Mouse (Mus musculus): ENCODE measurements around the gene Irf2bp1.
A peak's percentile ranks its signal among the peaks of the same experiment; 100 is the strongest.

Irf2bp1 gene

GRCm38 (mm10) chr7:19003902-19004630 lies at the start of gene Irf2bp1:
Irf2bp1 (plus strand) TSS chr7:19004044.
- DNase-seq (ENCODE audit: low spot score) = peak; percentile 97

DNA sequence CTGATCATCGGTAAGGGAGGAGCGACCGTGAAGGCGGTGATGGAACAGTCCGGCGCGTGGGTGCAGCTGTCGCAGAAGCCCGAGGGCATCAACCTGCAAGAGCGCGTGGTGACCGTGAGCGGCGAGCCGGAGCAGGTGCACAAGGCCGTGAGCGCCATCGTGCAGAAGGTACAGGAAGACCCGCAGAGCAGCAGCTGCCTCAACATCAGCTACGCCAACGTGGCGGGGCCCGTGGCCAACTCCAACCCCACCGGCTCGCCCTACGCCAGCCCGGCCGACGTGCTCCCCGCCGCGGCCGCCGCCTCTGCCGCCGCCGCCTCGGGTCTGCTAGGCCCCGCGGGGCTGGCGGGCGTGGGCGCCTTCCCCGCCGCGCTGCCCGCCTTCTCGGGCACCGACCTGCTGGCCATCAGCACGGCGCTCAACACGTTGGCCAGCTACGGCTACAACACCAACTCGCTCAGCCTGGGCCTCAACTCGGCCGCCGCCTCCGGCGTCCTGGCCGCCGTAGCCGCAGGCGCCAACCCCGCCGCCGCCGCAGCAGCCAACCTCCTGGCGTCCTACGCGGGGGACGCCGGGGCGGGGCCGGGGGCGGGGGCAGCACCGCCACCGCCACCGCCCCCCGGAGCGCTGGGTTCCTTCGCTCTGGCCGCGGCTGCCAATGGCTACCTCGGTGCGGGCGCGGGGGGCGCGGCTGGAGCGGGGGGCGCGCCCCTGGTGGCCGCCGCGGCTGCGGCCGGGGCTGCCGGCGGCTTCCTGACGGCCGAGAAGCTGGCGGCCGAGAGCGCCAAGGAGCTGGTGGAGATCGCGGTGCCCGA lies 46.1 kb upstream of the Irf2bp1 start:
- peak; percentile 63 for DNase-seq (ENCODE audit: low spot score)

DNA sequence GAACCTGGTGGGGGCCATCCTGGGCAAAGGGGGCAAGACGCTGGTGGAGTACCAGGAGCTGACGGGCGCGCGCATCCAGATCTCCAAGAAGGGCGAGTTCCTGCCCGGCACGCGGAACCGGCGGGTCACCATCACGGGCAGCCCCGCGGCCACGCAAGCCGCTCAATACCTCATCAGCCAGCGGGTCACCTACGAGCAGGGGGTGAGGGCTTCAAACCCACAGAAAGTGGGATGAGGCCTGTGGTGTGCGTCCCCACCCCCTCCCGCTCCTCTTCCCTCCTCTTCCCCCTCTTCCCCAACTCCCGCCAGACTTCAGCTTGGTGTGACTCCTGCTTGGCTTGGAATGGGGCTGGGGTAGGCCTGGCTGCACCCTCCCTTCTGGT lies 45.5 kb upstream of the Irf2bp1 start:
- no peak for DNase-seq (ENCODE audit: low spot score)

DNA sequence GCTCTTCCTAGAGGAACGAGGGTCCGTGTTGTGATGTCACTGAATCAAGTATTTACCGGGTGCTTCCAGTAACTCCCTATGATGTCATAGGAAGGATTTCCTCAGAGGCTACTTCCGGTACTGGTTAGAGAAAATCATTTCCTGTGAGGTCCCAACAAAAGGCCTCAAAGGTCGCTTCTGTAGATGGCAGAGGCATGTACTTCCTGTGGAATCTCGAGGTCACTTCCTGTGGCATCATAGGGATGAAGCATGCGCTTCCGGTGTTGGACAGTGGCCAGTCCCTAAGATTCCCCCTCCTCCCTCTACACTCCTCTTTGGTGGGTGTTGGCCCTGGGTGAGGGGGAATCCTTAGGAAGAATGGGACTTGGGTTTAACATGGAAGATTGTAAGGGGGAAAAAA lies 44.4 kb upstream of the Irf2bp1 start:
- DNase-seq (ENCODE audit: low spot score) = peak; percentile 41

- peak; percentile 56 for DNase-seq (ENCODE audit: low spot score)
Observed at GRCm38 (mm10) chr7:18962171-18962792, 41.6 kb upstream of the Irf2bp1 start.

- DNase-seq (ENCODE audit: low spot score) = no peak
Observed at GRCm38 (mm10) chr7:18962795-18963194, 41.0 kb upstream of the Irf2bp1 start.

- no peak for DNase-seq (ENCODE audit: low spot score)
Observed at GRCm38 (mm10) chr7:18963294-18963843, 40.5 kb upstream of the Irf2bp1 start.

DNA sequence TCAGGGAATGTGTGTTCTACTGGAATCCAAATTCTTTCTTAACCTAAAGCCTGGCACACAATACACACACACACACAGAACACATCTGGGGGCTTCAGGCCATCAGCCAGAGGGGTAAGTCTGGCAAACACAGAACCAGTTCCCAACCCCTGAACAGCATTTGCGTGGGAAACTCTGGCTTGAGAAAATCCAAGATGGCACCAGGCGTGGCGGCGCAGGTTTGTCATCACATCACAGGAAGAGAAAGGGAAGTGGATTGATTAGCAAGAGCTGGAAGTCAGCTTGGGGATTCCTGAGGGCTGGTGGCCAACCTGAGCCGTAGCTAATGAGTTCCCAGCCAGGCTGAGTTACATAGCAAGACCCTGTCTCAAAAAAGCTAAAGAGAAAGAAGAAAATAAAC lies 38.5 kb upstream of the Irf2bp1 start:
- no peak for DNase-seq (ENCODE audit: low spot score)

- DNase-seq (ENCODE audit: low spot score) = peak; percentile 50
Observed at GRCm38 (mm10) chr7:18967603-18968002, 36.2 kb upstream of the Irf2bp1 start.

DNA sequence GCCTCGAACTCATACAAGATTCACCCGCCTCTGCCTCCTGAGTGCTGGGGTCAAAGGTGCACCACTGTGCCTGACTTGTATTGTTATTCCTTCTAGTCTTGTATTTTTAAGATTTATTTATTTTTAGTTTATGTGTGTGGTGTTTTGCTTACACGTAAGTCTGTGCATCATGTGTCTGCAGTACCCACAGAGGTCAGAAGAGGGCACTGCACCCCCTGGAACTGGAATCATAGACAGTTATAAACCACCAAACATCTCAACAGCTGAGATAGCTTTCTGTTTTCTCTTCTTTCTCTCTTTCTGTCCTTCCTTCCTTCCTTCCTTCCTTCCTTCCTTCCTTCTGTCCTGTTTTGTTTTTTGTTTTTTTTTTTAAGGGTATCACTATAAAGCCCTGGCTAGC lies 32.9 kb upstream of the Irf2bp1 start:
- no peak for DNase-seq (ENCODE audit: low spot score)

DNA sequence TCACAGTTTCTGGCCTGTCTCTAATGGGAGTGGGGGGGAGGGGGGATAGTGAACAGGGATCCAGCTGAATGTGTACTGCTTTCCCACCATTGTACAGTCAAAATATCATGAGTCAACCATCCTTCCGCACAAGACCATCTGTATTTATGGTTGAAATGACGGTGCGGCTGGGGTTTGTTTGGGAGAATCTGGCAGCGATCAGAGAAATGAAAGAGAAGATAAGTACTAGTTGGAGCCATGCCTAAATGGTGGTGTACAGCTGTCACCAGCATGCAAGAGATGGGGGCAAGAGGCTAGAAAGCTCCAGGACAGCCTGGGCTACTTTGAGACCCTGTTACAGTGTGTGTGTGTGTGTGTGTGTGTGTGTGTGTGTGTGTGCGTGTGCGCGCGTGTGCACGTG lies 25.5 kb upstream of the Irf2bp1 start:
- no peak for DNase-seq (ENCODE audit: low spot score)

- no peak for DNase-seq (ENCODE audit: low spot score)
Observed at GRCm38 (mm10) chr7:18986503-18986902, 17.3 kb upstream of the Irf2bp1 start.

DNA sequence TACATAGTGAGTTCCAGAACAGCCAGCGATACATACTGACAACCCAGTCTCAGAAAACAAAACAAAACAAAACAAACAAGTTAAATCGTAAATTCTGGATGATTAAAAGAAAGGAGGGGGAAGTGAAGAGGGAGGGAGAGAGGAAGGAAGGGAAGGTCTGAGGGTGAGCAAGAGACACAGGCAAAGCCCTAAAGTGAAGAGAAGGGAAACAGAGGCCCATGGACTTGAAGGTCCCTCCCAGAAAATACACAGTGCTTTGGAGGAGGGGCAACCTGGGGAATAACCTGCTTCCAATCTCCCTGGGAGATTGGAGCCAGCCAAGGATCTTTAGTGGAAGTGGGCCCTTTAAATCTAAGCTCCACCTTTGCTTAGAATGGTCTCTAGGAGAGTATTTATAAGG lies 16.7 kb upstream of the Irf2bp1 start, which contains the start of gene Nanos2:
Gene Nanos2, plus strand, starts transcription at position 301 of the 400 bp plus-strand sequence.
- no peak for DNase-seq (ENCODE audit: low spot score)

- DNase-seq (ENCODE audit: low spot score) = no peak
Observed at GRCm38 (mm10) chr7:18987747-18988146, 16.1 kb upstream of the Irf2bp1 start.

- no peak for DNase-seq (ENCODE audit: low spot score)
Observed at GRCm38 (mm10) chr7:18988780-18989179, 15.1 kb upstream of the Irf2bp1 start.

GRCm38 (mm10) chr7:18989995-18990394 lies 13.8 kb upstream of the Irf2bp1 start:
- peak; percentile 45 for DNase-seq (ENCODE audit: low spot score)

DNA sequence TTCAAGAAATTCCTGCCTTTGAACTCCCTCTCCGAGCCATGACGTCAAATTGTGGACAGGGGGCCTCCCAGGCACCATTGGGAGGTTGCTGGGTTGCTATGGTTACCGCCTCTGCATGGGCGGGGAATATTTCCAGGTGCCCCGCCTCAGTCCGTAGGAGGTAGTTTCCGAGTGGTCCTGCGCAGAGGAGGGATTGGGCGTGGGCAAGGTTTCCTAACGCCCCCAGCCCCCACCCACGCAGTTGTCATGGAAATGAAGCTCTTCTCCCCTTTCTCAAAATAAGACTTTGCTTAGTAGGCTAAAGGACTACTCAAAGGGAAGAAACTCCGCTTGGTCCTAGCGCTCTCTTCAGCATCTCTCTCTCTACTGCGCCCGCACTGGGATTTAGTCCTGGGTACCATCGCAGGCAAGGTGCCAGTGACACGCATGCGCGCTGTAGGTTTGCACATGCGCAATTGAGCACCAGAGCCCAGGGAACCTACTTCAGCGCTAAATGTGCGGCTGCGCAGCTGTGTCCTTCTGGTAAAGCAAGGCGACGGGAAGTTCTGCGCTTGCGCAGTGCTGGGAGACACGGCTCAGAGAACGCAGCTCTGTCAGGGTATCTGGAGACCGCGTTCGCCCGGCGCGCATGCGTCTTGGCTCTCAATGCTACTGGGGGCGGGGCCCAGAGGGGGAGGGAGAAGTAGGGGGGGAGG lies 13.1 kb upstream of the Irf2bp1 start, which contains the start of gene Mypop:
Gene Mypop, plus strand, starts transcription at position 645 of the 695 bp plus-strand sequence.
- DNase-seq (ENCODE audit: low spot score) = peak; percentile 100

DNA sequence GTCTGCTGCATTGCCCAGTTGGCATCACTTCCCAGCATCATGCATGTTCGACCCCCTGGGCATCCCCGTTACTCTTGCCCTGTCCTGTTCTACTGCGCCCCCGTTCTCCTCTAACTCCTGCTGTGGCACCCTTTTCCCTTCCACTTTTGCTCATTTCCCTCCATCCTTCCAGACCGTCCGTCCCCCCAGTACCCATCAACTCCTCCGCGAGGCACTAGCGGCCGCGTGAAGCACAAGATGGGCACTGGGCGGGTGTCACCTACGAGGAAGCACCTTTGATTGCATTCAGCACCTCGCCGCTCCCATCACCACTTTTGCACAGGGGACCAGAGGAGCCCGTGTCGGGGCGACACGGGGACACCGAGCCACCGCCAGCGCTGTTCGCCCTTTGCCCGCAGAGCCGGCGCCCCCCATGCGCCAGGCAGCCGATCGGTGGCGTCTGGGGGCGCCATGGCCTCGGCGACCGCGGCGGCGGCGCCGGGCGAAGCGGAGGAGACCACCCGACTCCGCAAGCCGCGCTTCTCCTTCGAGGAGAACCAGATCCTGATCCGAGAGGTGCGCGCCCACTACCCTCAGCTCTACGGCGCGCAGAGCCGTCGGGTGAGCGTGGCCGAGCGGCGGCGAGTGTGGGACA lies 12.1 kb upstream of the Irf2bp1 start:
- peak; percentile 36 for DNase-seq (ENCODE audit: low spot score)

DNA sequence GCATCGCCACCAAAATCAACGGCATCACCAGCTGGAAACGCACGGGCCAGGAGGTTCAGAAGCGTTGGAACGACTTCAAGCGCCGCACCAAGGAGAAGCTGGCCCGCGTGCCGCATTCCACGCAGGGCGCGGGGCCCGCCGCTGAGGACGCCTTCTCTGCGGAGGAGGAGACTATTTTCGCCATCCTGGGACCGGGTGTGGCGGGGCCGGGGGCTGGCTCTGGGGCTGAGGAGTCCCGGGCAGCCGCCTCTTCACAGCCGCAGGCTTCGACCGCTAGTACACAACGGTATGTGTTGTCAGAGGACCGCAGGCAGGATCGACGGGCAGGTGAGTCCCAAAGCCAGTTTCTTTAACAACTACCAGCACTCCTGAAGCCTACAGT lies 11.6 kb upstream of the Irf2bp1 start:
- no peak for DNase-seq (ENCODE audit: low spot score)

GRCm38 (mm10) chr7:18993036-18993435 lies 10.8 kb upstream of the Irf2bp1 start:
- DNase-seq (ENCODE audit: low spot score) = no peak

- no peak for DNase-seq (ENCODE audit: low spot score)
Observed at GRCm38 (mm10) chr7:18998835-18999234, 5.0 kb upstream of the Irf2bp1 start.
